Mouse (Mus musculus) heart, embryonic 11.5 days (tissue): Measurements from ENCODE around the gene Psmd8. TPM values are rescaled to one million over a fixed set of nuclear protein-coding genes. Genes with fewer than 3 reads are reported as not detected.
"Not testable (repeated sequence)": the region's sequence is repeated elsewhere in the genome, so short reads cannot be mapped to it uniquely, and the experiment has no call there.

Experiments
- ATAC-seq: fragments of 200-750 bp; cut with Nextera tagmentation; replicated peaks from 2 replicates; pipeline ENCODE4 v1.8.0; 2017; ENCODE audit warnings: moderate library complexity; ENCODE audit not compliant: insufficient number of reproducible peaks, low FRiP score, low TSS enrichment
- H3K27ac ChIP-seq: fragments of 300-500 bp; sonication (generic); 2 replicates; pipeline ENCODE4 v1.5.1; 2014; ENCODE audit warnings: mild to moderate bottlenecking, low read depth, low read length
- H3K27me3 ChIP-seq: fragments of 300-500 bp; sonication (generic); 2 replicates; pipeline ENCODE4 v1.6.1; 2014; ENCODE audit warnings: mild to moderate bottlenecking, low read length, mixed read lengths; ENCODE audit not compliant: control insufficient read depth, insufficient read depth
- H3K36me3 ChIP-seq: fragments of 300-500 bp; sonication (generic); 2 replicates; pipeline ENCODE4 v1.6.1; 2014; ENCODE audit warnings: mild to moderate bottlenecking, low read length, moderate library complexity, mixed read lengths; ENCODE audit not compliant: control insufficient read depth, insufficient read depth
- H3K4me1 ChIP-seq: fragments of 300-500 bp; sonication (generic); 2 replicates; pipeline ENCODE4 v1.6.1; 2014; ENCODE audit warnings: low read length; ENCODE audit not compliant: control insufficient read depth, insufficient read depth
- H3K4me2 ChIP-seq: fragments of 300-500 bp; sonication (generic); 2 replicates; pipeline ENCODE4 v1.6.1; 2014; ENCODE audit warnings: mild to moderate bottlenecking, moderate library complexity
- H3K4me3 ChIP-seq: fragments of 300-500 bp; sonication (generic); 2 replicates; pipeline ENCODE4 v1.5.1; 2014; ENCODE audit warnings: low read depth, low read length
- H3K9ac ChIP-seq: fragments of 300-500 bp; sonication (generic); 2 replicates; pipeline ENCODE4 v1.6.1; 2014; ENCODE audit warnings: mild to moderate bottlenecking, low read depth, low read length, moderate library complexity
- H3K9me3 ChIP-seq: fragments of 300-500 bp; sonication (generic); replicated peaks from 2 replicates; pipeline ENCODE4 v1.6.1; 2016; ENCODE audit warnings: low read length; ENCODE audit not compliant: control insufficient read depth
- WGBS: fragments of 180-500 bp; shearing (Covaris S2); extraction: QIAGEN DNeasy Blood & Tissue Kit; methylation state at CpG from one replicate; pipeline ENCODE4 v1.1.7; 2014; ENCODE audit not compliant: insufficient replicate concordance; 5-methylcytosine and 5-hydroxymethylcytosine counted together
- polyA plus RNA-seq: library from polyadenylated mRNA; unstranded; fragments of >200 nt; fragmentation: Nextera tagmentation; extraction: Ambion mirVana; gene quantifications from 2 replicates; pipeline ENCODE4 v1.2.1, GENCODE M21; 2014

Psmd8 gene
- polyA plus RNA-seq, 1 experiment from 2014 or later = 235 TPM

- Histone ChIP-seq H3K36me3 (no peaks in the 10 kb centered on the region), H3K27me3 (peaks cover 16% of the 10 kb centered on the region), H3K9me3 (peaks cover 2% of the 10 kb centered on the region; the same call in 1 of the 2 replicates), H3K9ac (no peak overlapping the region), H3K27ac (no peak overlapping the region), H3K4me2 (no peak overlapping the region), H3K4me3 (no peak overlapping the region), H3K4me1 (0 out of 2 replicates have a peak, but pooled peaks cover 3% of the 10 kb centered on the region)
- WGBS = 89% methylated on average over 14 of the region's 14 CpGs
- ATAC-seq = no peak
Measured at GRCm38 (mm10) chr7:29154018-29154720, 26.3 kb downstream of the Psmd8 start.

- H3K27ac ChIP-seq = no peak overlapping the region
- WGBS = 56% methylated on average over 10 of the region's 10 CpGs
- H3K27me3 ChIP-seq = no peaks in the 10 kb centered on the region; the same call in 1 of the 2 replicates
- no peak overlapping the region for H3K4me2 ChIP-seq
- H3K36me3 ChIP-seq = no peaks in the 10 kb centered on the region
- H3K9ac ChIP-seq = no peak overlapping the region
- ATAC-seq = no peak
- H3K4me1 ChIP-seq = 0 out of 2 replicates have a peak, but pooled peaks cover 3% of the 10 kb centered on the region
- H3K4me3 ChIP-seq = no peak overlapping the region
- peaks cover 2% of the 10 kb centered on the region; the same call in 1 of the 2 replicates for H3K9me3 ChIP-seq
Measured at GRCm38 (mm10) chr7:29151486-29151885, 29.0 kb downstream of the Psmd8 start.

GRCm38 (mm10) chr7:29148771-29149170, 31.7 kb downstream of the Psmd8 start:
- Histone ChIP-seq H3K36me3 (no peaks in the 10 kb centered on the region), H3K4me2 (no peak overlapping the region), H3K4me3 (no peak overlapping the region), H3K27ac (no peak overlapping the region), H3K9ac (no peak overlapping the region), H3K4me1 (no peaks in the 10 kb centered on the region), H3K9me3 (no peaks in the 10 kb centered on the region), H3K27me3 (no peaks in the 10 kb centered on the region; the same call in 1 of the 2 replicates)
- no peak for ATAC-seq
- WGBS = 88% methylated on average over 15 of the region's 15 CpGs

- no peaks in the 10 kb centered on the region for H3K36me3 ChIP-seq
- H3K27me3 ChIP-seq = no peaks in the 10 kb centered on the region
- WGBS = 80% methylated on average over 7 of the region's 7 CpGs
- no peak overlapping the region for H3K4me3 ChIP-seq
- ATAC-seq = no peak
- H3K9ac ChIP-seq = no peak overlapping the region
- H3K9me3 ChIP-seq = no peaks in the 10 kb centered on the region
- no peak overlapping the region for H3K4me2 ChIP-seq
- H3K4me1 ChIP-seq = no peaks in the 10 kb centered on the region
- H3K27ac ChIP-seq = no peak overlapping the region
Measured at GRCm38 (mm10) chr7:29146625-29147367, 33.7 kb downstream of the Psmd8 start.

- no peak for ATAC-seq
- H3K36me3 ChIP-seq = no peaks in the 10 kb centered on the region
- no peaks in the 10 kb centered on the region for H3K9me3 ChIP-seq
- no peaks in the 10 kb centered on the region for H3K27me3 ChIP-seq
- H3K4me1 ChIP-seq = no peaks in the 10 kb centered on the region
- H3K4me3 ChIP-seq = no peak overlapping the region
- no peak overlapping the region for H3K4me2 ChIP-seq
- WGBS = 89% methylated on average over 4 of the region's 4 CpGs
- H3K9ac ChIP-seq = no peak overlapping the region
- no peak overlapping the region for H3K27ac ChIP-seq
Measured at GRCm38 (mm10) chr7:29144006-29144405, 36.5 kb downstream of the Psmd8 start.

- Histone ChIP-seq H3K4me3 (no peak overlapping the region), H3K4me2 (no peak overlapping the region), H3K27me3 (peaks cover 5% of the 10 kb centered on the region), H3K4me1 (no peaks in the 10 kb centered on the region), H3K27ac (no peak overlapping the region), H3K36me3 (no peaks in the 10 kb centered on the region), H3K9me3 (no peaks in the 10 kb centered on the region), H3K9ac (no peak overlapping the region)
- 74% methylated on average over 8 of the region's 8 CpGs for WGBS
- no peak for ATAC-seq
Measured at GRCm38 (mm10) chr7:29141416-29141815, 39.1 kb downstream of the Psmd8 start.

GRCm38 (mm10) chr7:29139237-29139636, 41.3 kb downstream of the Psmd8 start:
- H3K27me3 ChIP-seq = peaks cover 19% of the 10 kb centered on the region
- 83% methylated on average over 3 of the region's 4 CpGs for WGBS
- H3K36me3 ChIP-seq, H3K9ac ChIP-seq, H3K4me3 ChIP-seq, ATAC-seq, H3K27ac ChIP-seq, H3K9me3 ChIP-seq, H3K4me2 ChIP-seq, H3K4me1 ChIP-seq: not testable (repeated sequence)

- peaks cover 19% of the 10 kb centered on the region for H3K27me3 ChIP-seq
- H3K4me2 ChIP-seq = 0 out of 2 replicates have a peak overlapping the region, but pooled peaks have one; percentile 16
- no peak overlapping the region for H3K27ac ChIP-seq
- 0 out of 2 replicates have a peak, but pooled peaks cover 3% of the 10 kb centered on the region for H3K4me1 ChIP-seq
- no peaks in the 10 kb centered on the region for H3K9me3 ChIP-seq
- no peak overlapping the region for H3K9ac ChIP-seq
- 25% methylated on average over 16 of the region's 16 CpGs for WGBS
- H3K36me3 ChIP-seq = no peaks in the 10 kb centered on the region
- ATAC-seq = no peak
- no peak overlapping the region for H3K4me3 ChIP-seq
Measured at GRCm38 (mm10) chr7:29137429-29137828, 43.1 kb downstream of the Psmd8 start.
